Mouse (Mus musculus) olfactory bulb, adult 2 months (tissue): ENCODE measurements around the gene 6430531B16Rik. TPM values are rescaled to one million over a fixed set of nuclear protein-coding genes. Genes with fewer than 3 reads are reported as not detected.
A peak's percentile ranks its signal among the peaks of the same experiment; 100 is the strongest.

Experiments used
- H3K27ac ChIP-seq: fragments of 200-500 bp; 2 replicates; pipeline ENCODE4 v1.5.1; 2012; ENCODE audit warnings: low read depth, low read length; ENCODE audit not compliant: insufficient read depth
- H3K4me1 ChIP-seq: fragments of 200-500 bp; 2 replicates; pipeline ENCODE4 v1.6.1; 2012; ENCODE audit warnings: low read length; ENCODE audit not compliant: control insufficient read depth, insufficient read depth
- H3K4me3 ChIP-seq: fragments of 200-500 bp; 2 replicates; pipeline ENCODE4 v1.5.1; 2012; ENCODE audit warnings: mild to moderate bottlenecking, low read depth, low read length, moderate library complexity; ENCODE audit not compliant: insufficient read depth
- CTCF ChIP-seq: fragments of 200-500 bp; IDR thresholded peaks from 2 replicates; pipeline ENCODE4 v1.5.1; 2012; ENCODE audit warnings: low read depth, mild to moderate bottlenecking, low read length, moderate library complexity; ENCODE audit not compliant: insufficient read depth
- POLR2A ChIP-seq: fragments of 200-500 bp; IDR thresholded peaks from 2 replicates; pipeline ENCODE4 v1.6.1; 2012; ENCODE audit warnings: mild to moderate bottlenecking, low read depth, low read length, moderate library complexity; ENCODE audit not compliant: insufficient read depth
- whole genome bisulfite sequencing: fragments of 180-500 bp; shearing (Covaris S2); methylation state at CpG from one replicate; pipeline ENCODE4 v1.1.7; 2018; 5-methylcytosine and 5-hydroxymethylcytosine counted together
- polyA plus RNA-seq: library from polyadenylated mRNA; stranded (reverse); fragments of >200 nt; gene quantifications from 2 replicates; pipeline ENCODE4 v1.2.4, GENCODE M21; 2012; ENCODE audit warnings: low replicate concordance; ENCODE audit not compliant: missing spikeins, insufficient read depth, insufficient read length

6430531B16Rik gene
- polyA plus RNA-seq, 1 experiment: not detected

- no peaks in the 10 kb centered on the region for H3K4me1 ChIP-seq
- 59% methylated on average over 4 of the region's 4 CpGs for WGBS
- no peak overlapping the region for H3K4me3 ChIP-seq
- no peak overlapping the region for H3K27ac ChIP-seq
- TF ChIP-seq POLR2A: no peak
- no peak for TF ChIP-seq CTCF
Measured at GRCm38 (mm10) chr7:139963814-139964213, 14.7 kb downstream of the 6430531B16Rik start.

DNA sequence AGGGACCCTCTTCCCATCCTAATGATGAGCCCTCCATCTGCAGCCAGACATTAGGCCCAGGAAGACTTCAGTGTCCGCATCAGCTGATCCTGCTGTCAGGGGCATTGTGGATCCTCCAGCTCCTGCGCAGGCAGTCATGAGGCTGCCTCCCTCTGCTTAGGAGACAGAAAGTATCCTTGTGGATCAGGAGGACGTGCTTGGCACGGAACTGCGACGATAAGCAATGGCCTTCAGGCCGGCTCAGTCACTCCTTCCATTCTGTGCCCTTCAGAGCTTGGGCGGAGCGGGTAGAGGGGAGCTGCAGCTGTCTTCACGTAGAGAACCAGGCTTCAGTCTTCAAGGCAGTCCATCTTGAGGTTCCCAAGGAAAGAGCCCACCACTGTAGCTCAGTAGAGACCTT is 17.4 kb downstream of the 6430531B16Rik start:
- H3K4me1 ChIP-seq: no peaks in the 10 kb centered on the region
- no peak overlapping the region for H3K4me3 ChIP-seq
- WGBS: 93% methylated on average over 10 of the region's 10 CpGs
- TF ChIP-seq CTCF (no peak), POLR2A (no peak)
- H3K27ac ChIP-seq: no peak overlapping the region

- Histone ChIP-seq H3K4me1 (no peaks in the 10 kb centered on the region), H3K4me3 (no peak overlapping the region), H3K27ac (no peak overlapping the region)
- no peak for TF ChIP-seq POLR2A
- no peak for TF ChIP-seq CTCF
- 49% methylated on average over 11 of the region's 11 CpGs for WGBS
Measured at GRCm38 (mm10) chr7:139957958-139958357, 20.6 kb downstream of the 6430531B16Rik start.

- Histone ChIP-seq H3K4me3 (no peak overlapping the region), H3K4me1 (no peaks in the 10 kb centered on the region; the same call in 1 of the 2 replicates), H3K27ac (no peak overlapping the region)
- 80% methylated on average over 11 of the region's 11 CpGs for WGBS
- TF ChIP-seq POLR2A: no peak
- TF ChIP-seq CTCF: no peak
Measured at GRCm38 (mm10) chr7:139957437-139957836, 21.1 kb downstream of the 6430531B16Rik start.

GRCm38 (mm10) chr7:139956658-139957057 is 21.9 kb downstream of the 6430531B16Rik start:
- Histone ChIP-seq H3K4me1 (no peaks in the 10 kb centered on the region; the same call in 1 of the 2 replicates), H3K4me3 (no peak overlapping the region), H3K27ac (no peak overlapping the region)
- WGBS: 92% methylated on average over 3 of the region's 3 CpGs
- TF ChIP-seq POLR2A (no peak), CTCF (no peak)

DNA sequence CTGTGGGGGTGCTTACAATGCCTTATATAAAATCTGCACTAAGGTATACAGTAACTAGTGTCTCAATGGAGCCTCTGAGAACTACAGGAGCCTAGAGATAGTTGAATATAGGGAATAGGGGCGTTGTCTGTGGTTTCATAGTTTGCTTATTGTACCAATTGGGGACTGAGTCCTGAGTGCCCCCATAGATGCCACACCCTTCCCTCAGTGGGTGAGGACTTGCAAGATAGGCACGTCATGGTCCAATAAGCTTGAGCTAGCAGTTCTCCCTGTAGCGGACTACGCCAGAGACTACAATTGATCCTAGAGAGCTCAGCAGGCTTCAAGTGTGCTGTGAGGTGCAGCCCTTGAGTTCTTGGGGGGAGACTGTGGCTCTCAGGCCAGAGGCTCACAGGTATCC is 23.1 kb downstream of the 6430531B16Rik start:
- H3K27ac ChIP-seq: no peak overlapping the region
- H3K4me3 ChIP-seq: no peak overlapping the region
- TF ChIP-seq POLR2A (no peak), CTCF (no peak)
- 95% methylated on average over 4 of the region's 4 CpGs for whole genome bisulfite sequencing
- peaks cover 7% of the 10 kb centered on the region for H3K4me1 ChIP-seq

DNA sequence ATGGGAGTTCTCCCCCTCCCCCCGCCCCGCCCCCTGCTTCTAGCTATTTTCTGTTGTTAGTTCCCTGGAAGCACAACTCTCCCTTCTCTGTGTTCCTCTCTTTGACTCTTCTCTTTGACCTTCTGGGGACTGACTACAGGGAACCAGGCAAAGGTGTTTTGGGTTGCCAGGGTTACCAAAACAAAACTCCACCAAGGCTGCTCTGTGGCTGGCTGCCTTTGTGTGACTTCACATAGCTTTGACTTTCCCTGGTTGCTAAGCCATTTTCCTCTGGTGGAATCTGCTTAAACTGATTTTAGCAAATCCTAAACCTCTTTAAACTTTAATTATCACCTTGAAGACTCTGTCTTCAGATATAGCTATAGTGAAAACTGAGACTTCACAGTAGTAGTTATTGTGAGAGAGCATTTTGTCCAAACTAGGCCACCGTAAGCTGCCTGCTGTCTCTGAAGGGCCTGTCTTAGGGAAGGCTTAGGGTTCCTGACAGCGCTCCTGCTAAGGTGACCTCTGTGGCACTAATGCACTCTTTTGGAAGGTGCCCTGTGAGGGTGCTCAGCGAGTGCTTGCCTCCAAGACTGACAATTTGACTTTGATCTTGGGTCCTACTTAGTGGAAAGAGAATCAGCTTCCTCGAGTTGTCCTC is 26.4 kb downstream of the 6430531B16Rik start:
- H3K27ac ChIP-seq: no peak overlapping the region
- WGBS: 75% methylated on average over 6 of the region's 6 CpGs
- no peak for TF ChIP-seq CTCF
- no peak for TF ChIP-seq POLR2A
- H3K4me1 ChIP-seq: peaks cover 14% of the 10 kb centered on the region
- H3K4me3 ChIP-seq: no peak overlapping the region

DNA sequence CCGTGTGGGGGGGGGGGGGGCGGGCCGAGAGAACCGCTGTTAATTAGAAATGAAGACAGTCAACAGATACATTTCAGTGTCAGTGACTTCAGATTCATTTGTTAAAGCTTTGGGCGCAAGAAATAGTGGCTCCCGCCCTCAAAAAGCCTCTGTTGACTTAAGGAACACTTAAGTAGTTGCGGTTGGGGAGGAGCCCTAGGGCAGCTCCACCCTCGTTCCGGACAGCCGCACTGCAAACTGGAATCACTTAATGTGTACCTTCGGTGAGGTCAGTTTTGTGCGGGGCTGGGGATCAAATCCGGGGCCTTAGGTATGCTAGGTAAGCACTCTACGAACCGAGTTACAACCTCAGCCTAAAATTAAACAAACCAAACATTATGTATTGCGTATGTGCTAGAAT is 27.5 kb downstream of the 6430531B16Rik start:
- 11% methylated on average over 16 of the region's 16 CpGs for WGBS
- peaks cover 14% of the 10 kb centered on the region for H3K4me1 ChIP-seq
- peak overlapping the region; percentile 46; the same call in 1 of the 2 replicates for H3K4me3 ChIP-seq
- H3K27ac ChIP-seq: no peak overlapping the region
- TF ChIP-seq POLR2A (no peak), CTCF (no peak)

- 2% methylated on average over 33 of the region's 33 CpGs for WGBS
- Histone ChIP-seq H3K4me3 (peak overlapping the region; percentile 46), H3K4me1 (peaks cover 14% of the 10 kb centered on the region), H3K27ac (no peak overlapping the region)
- TF ChIP-seq POLR2A: no peak
- no peak for TF ChIP-seq CTCF
Measured at GRCm38 (mm10) chr7:139950283-139950971, 28.1 kb downstream of the 6430531B16Rik start.

- Histone ChIP-seq H3K4me1 (peaks cover 14% of the 10 kb centered on the region), H3K27ac (no peak overlapping the region), H3K4me3 (peak overlapping the region; percentile 46)
- TF ChIP-seq POLR2A (no peak), CTCF (no peak)
- WGBS: 20% methylated on average over 15 of the region's 15 CpGs
Measured at GRCm38 (mm10) chr7:139949893-139950282, 28.7 kb downstream of the 6430531B16Rik start.
